Mouse (Mus musculus) midbrain, embryonic 15.5 days (tissue): ENCODE data around the gene Nudt8. TPM values are rescaled to one million over a fixed set of nuclear protein-coding genes. Genes with fewer than 3 reads are reported as not detected.
"Not testable (repeated sequence)": the region's sequence is repeated elsewhere in the genome, so short reads cannot be mapped to it uniquely, and the experiment has no call there.

ENCODE experiments used
- ATAC-seq: fragments of 200-750 bp; cut with Nextera tagmentation; replicated peaks from 2 replicates; pipeline ENCODE4 v1.8.0; 2017; ENCODE audit warnings: moderate TSS enrichment
- H3K27ac ChIP-seq: fragments of 300-500 bp; sonication (generic); 2 replicates; pipeline ENCODE4 v1.5.1; 2015; ENCODE audit warnings: mild to moderate bottlenecking, inconsistent platforms
- H3K27me3 ChIP-seq: fragments of 300-500 bp; sonication (generic); replicated peaks from 2 replicates; pipeline ENCODE4 v1.6.1; 2015; ENCODE audit warnings: inconsistent platforms
- H3K36me3 ChIP-seq: fragments of 300-500 bp; sonication (generic); replicated peaks from 2 replicates; pipeline ENCODE4 v1.6.1; 2015; ENCODE audit warnings: inconsistent platforms
- H3K4me1 ChIP-seq: fragments of 300-500 bp; sonication (generic); 2 replicates; pipeline ENCODE4 v1.6.1; 2015; ENCODE audit warnings: inconsistent platforms
- H3K4me2 ChIP-seq: fragments of 300-500 bp; sonication (generic); 2 replicates; pipeline ENCODE4 v1.6.1; 2015; ENCODE audit warnings: inconsistent platforms, mild to moderate bottlenecking, moderate library complexity
- H3K4me3 ChIP-seq: fragments of 300-500 bp; sonication (generic); 2 replicates; pipeline ENCODE4 v1.5.1; 2015; ENCODE audit warnings: mild to moderate bottlenecking, inconsistent platforms
- H3K9ac ChIP-seq: fragments of 300-500 bp; sonication (generic); 2 replicates; pipeline ENCODE4 v1.6.1; 2015; ENCODE audit warnings: mild to moderate bottlenecking, inconsistent platforms
- H3K9me3 ChIP-seq: fragments of 300-500 bp; sonication (generic); 2 replicates; pipeline ENCODE4 v1.6.1; 2016; ENCODE audit warnings: inconsistent platforms
- WGBS: fragments of 180-500 bp; shearing (Covaris S2); methylation state at CpG from one replicate; pipeline ENCODE4 v1.1.7; 2015; ENCODE audit warnings: mixed read lengths; 5-methylcytosine and 5-hydroxymethylcytosine counted together
- polyA plus RNA-seq: library from polyadenylated mRNA; unstranded; fragments of >200 nt; fragmentation: Nextera tagmentation; extraction: Ambion mirVana; gene quantifications from 2 replicates; pipeline ENCODE4 v1.2.1, GENCODE M21; 2015

Nudt8 gene
- polyA plus RNA-seq: 30.6 and 33.4 TPM in 2 replicates

- peak within 1 kb of the TSS; percentile 69 for H3K4me2 ChIP-seq
- no peaks in the 10 kb centered on the region for H3K9me3 ChIP-seq
- peak within 1 kb of the TSS; percentile 53 for H3K4me3 ChIP-seq
- WGBS: under 1% methylated on average over 64 of the region's 64 CpGs
- H3K27me3 ChIP-seq: no peaks in the 10 kb centered on the region
- peaks cover 20% of the 10 kb centered on the region for H3K4me1 ChIP-seq
- peak within 1 kb of the TSS; percentile 70 for H3K9ac ChIP-seq
- peak within 1 kb of the TSS; percentile 95 for H3K27ac ChIP-seq
- ATAC-seq: peak; percentile 91
- no peaks in the 10 kb centered on the region for H3K36me3 ChIP-seq
Measured at GRCm38 (mm10) chr19:4000119-4000900, at the start of gene Nudt8, which contains the start of gene Gm49405. Nudt8 (plus strand) TSS chr19:4000580. Gm49405 (plus strand) TSS chr19:4000626.

GRCm38 (mm10) chr19:3951461-3951860 is 48.9 kb upstream of the Nudt8 start:
- H3K4me3 ChIP-seq: no peak overlapping the region
- ATAC-seq: no peak
- H3K27ac ChIP-seq: no peak overlapping the region
- no peak overlapping the region for H3K9ac ChIP-seq
- H3K4me2 ChIP-seq: no peak overlapping the region
- H3K4me1 ChIP-seq: no peaks in the 10 kb centered on the region
- H3K9me3 ChIP-seq: no peaks in the 10 kb centered on the region
- no peaks in the 10 kb centered on the region for H3K36me3 ChIP-seq
- H3K27me3 ChIP-seq: no peaks in the 10 kb centered on the region

- no peak overlapping the region for H3K9ac ChIP-seq
- no peak for ATAC-seq
- no peak overlapping the region for H3K27ac ChIP-seq
- H3K4me2 ChIP-seq: no peak overlapping the region
- no peaks in the 10 kb centered on the region for H3K36me3 ChIP-seq
- H3K4me3 ChIP-seq: no peak overlapping the region
- no peaks in the 10 kb centered on the region for H3K4me1 ChIP-seq
- H3K9me3 ChIP-seq: no peaks in the 10 kb centered on the region
- no peaks in the 10 kb centered on the region for H3K27me3 ChIP-seq
- 36% methylated on average over 1 of the region's 1 CpGs for WGBS
Measured at GRCm38 (mm10) chr19:3952099-3952498, 48.3 kb upstream of the Nudt8 start.

- no peaks in the 10 kb centered on the region for H3K9me3 ChIP-seq
- no peak overlapping the region for H3K27ac ChIP-seq
- no peak overlapping the region for H3K9ac ChIP-seq
- no peak overlapping the region for H3K4me2 ChIP-seq
- no peaks in the 10 kb centered on the region for H3K27me3 ChIP-seq
- no peaks in the 10 kb centered on the region for H3K36me3 ChIP-seq
- no peaks in the 10 kb centered on the region for H3K4me1 ChIP-seq
- WGBS: 81% methylated on average over 3 of the region's 3 CpGs
- H3K4me3 ChIP-seq: no peak overlapping the region
- ATAC-seq: no peak
Measured at GRCm38 (mm10) chr19:3955033-3955432, 45.3 kb upstream of the Nudt8 start.

GRCm38 (mm10) chr19:3955804-3956203 is 44.6 kb upstream of the Nudt8 start:
- Histone ChIP-seq H3K4me1 (no peaks in the 10 kb centered on the region), H3K9ac (no peak overlapping the region), H3K27ac (no peak overlapping the region), H3K27me3 (no peaks in the 10 kb centered on the region), H3K36me3 (no peaks in the 10 kb centered on the region), H3K4me2 (no peak overlapping the region), H3K4me3 (no peak overlapping the region), H3K9me3 (no peaks in the 10 kb centered on the region)
- ATAC-seq: no peak
- 58% methylated on average over 4 of the region's 4 CpGs for WGBS

GRCm38 (mm10) chr19:3957296-3958036 is 42.9 kb upstream of the Nudt8 start:
- 74% methylated on average over 5 of the region's 5 CpGs for WGBS
- not testable (repeated sequence) for ATAC-seq

GRCm38 (mm10) chr19:3958470-3958869 is 41.9 kb upstream of the Nudt8 start, which contains the start of gene Aldh3b3:
Aldh3b3 (plus strand) TSS chr19:3958645.
- Histone ChIP-seq H3K4me3 (no peak within 1 kb of the TSS), H3K9me3 (no peaks in the 10 kb centered on the region), H3K27me3 (no peaks in the 10 kb centered on the region), H3K36me3 (no peaks in the 10 kb centered on the region), H3K4me2 (no peak within 1 kb of the TSS), H3K4me1 (no peaks in the 10 kb centered on the region), H3K9ac (no peak within 1 kb of the TSS), H3K27ac (no peak within 1 kb of the TSS)
- WGBS: 81% methylated on average over 4 of the region's 4 CpGs
- no peak for ATAC-seq

More at GRCm38 (mm10) chr19:3957296-3958036, 42.9 kb upstream of the Nudt8 start:
- H3K36me3 ChIP-seq, H3K27ac ChIP-seq, H3K4me2 ChIP-seq, H3K9me3 ChIP-seq, H3K4me1 ChIP-seq, H3K9ac ChIP-seq, H3K27me3 ChIP-seq, H3K4me3 ChIP-seq: not testable (repeated sequence)

GRCm38 (mm10) chr19:3959030-3959429 is 41.4 kb upstream of the Nudt8 start:
- Histone ChIP-seq H3K4me2 (no peak overlapping the region), H3K27me3 (no peaks in the 10 kb centered on the region), H3K27ac (no peak overlapping the region), H3K9me3 (no peaks in the 10 kb centered on the region), H3K4me3 (no peak overlapping the region), H3K4me1 (no peaks in the 10 kb centered on the region), H3K9ac (no peak overlapping the region), H3K36me3 (no peaks in the 10 kb centered on the region)
- ATAC-seq: no peak

GRCm38 (mm10) chr19:3960211-3960610 is 40.2 kb upstream of the Nudt8 start:
- no peaks in the 10 kb centered on the region for H3K27me3 ChIP-seq
- 85% methylated on average over 5 of the region's 5 CpGs for WGBS
- no peak for ATAC-seq

GRCm38 (mm10) chr19:3961805-3962204 is 38.6 kb upstream of the Nudt8 start:
- not testable (repeated sequence) for H3K4me3 ChIP-seq, H3K9ac ChIP-seq, H3K27ac ChIP-seq, H3K4me1 ChIP-seq, H3K27me3 ChIP-seq, ATAC-seq, H3K36me3 ChIP-seq, H3K9me3 ChIP-seq, H3K4me2 ChIP-seq
- WGBS: 74% methylated on average over 6 of the region's 6 CpGs

More at GRCm38 (mm10) chr19:3960211-3960610, 40.2 kb upstream of the Nudt8 start:
- Histone ChIP-seq H3K36me3 (no peaks in the 10 kb centered on the region), H3K27ac (no peak overlapping the region), H3K9me3 (no peaks in the 10 kb centered on the region), H3K4me1 (no peaks in the 10 kb centered on the region), H3K9ac (no peak overlapping the region), H3K4me2 (no peak overlapping the region), H3K4me3 (no peak overlapping the region)

- no peak overlapping the region for H3K4me3 ChIP-seq
- WGBS: 8% methylated on average over 2 of the region's 2 CpGs
- H3K9ac ChIP-seq: no peak overlapping the region
- no peaks in the 10 kb centered on the region for H3K9me3 ChIP-seq
- H3K4me1 ChIP-seq: no peaks in the 10 kb centered on the region
- no peak for ATAC-seq
- H3K36me3 ChIP-seq: no peaks in the 10 kb centered on the region
- no peak overlapping the region for H3K27ac ChIP-seq
- H3K4me2 ChIP-seq: no peak overlapping the region
- no peaks in the 10 kb centered on the region for H3K27me3 ChIP-seq
Measured at GRCm38 (mm10) chr19:3962469-3962868, 37.9 kb upstream of the Nudt8 start.

- 77% methylated on average over 4 of the region's 4 CpGs for WGBS
- Histone ChIP-seq H3K27me3 (no peaks in the 10 kb centered on the region), H3K9me3 (no peaks in the 10 kb centered on the region), H3K36me3 (no peaks in the 10 kb centered on the region), H3K4me2 (no peak overlapping the region), H3K27ac (no peak overlapping the region), H3K4me3 (no peak overlapping the region), H3K9ac (no peak overlapping the region), H3K4me1 (no peaks in the 10 kb centered on the region)
- ATAC-seq: no peak
Measured at GRCm38 (mm10) chr19:3964030-3964429, 36.4 kb upstream of the Nudt8 start.
